Mouse (Mus musculus) heart, embryonic 16.5 days (tissue): Measurements from ENCODE around the gene Myh7. TPM values are rescaled to one million over a fixed set of nuclear protein-coding genes. Genes with fewer than 3 reads are reported as not detected.
A peak's percentile ranks its signal among the peaks of the same experiment; 100 is the strongest.

Source experiments
- ATAC-seq: fragments of 200-750 bp; cut with Nextera tagmentation; replicated peaks from 2 replicates; pipeline ENCODE4 v1.8.0; 2017; ENCODE audit warnings: moderate number of reproducible peaks; ENCODE audit not compliant: insufficient read depth, low FRiP score; ENCODE audit errors: extremely low read depth
- H3K27ac ChIP-seq: fragments of 300-500 bp; sonication (generic); 2 replicates; pipeline ENCODE4 v1.5.1; 2014; ENCODE audit warnings: mild to moderate bottlenecking, low read length, control low read depth, moderate library complexity
- H3K27me3 ChIP-seq: fragments of 300-500 bp; sonication (generic); 2 replicates; pipeline ENCODE4 v1.6.1; 2014; ENCODE audit warnings: low read length, mixed read lengths; ENCODE audit not compliant: control insufficient read depth, insufficient read depth
- H3K36me3 ChIP-seq: fragments of 300-500 bp; sonication (generic); 2 replicates; pipeline ENCODE4 v1.6.1; 2014; ENCODE audit not compliant: control insufficient read depth, insufficient read depth
- H3K4me1 ChIP-seq: fragments of 300-500 bp; sonication (generic); 2 replicates; pipeline ENCODE4 v1.6.1; 2014; ENCODE audit warnings: low read length, mixed read lengths; ENCODE audit not compliant: control insufficient read depth, insufficient read depth
- H3K4me2 ChIP-seq: fragments of 300-500 bp; sonication (generic); 2 replicates; pipeline ENCODE4 v1.6.1; 2014; ENCODE audit warnings: low read depth, mild to moderate bottlenecking, control low read depth, low read length
- H3K4me3 ChIP-seq: fragments of 300-500 bp; sonication (generic); 2 replicates; pipeline ENCODE4 v1.5.1; 2014; ENCODE audit warnings: mild to moderate bottlenecking, control low read depth, low read length
- H3K9ac ChIP-seq: fragments of 300-500 bp; sonication (generic); 2 replicates; pipeline ENCODE4 v1.6.1; 2014; ENCODE audit warnings: low read length, control low read depth
- H3K9me3 ChIP-seq: fragments of 300-500 bp; sonication (generic); replicated peaks from 2 replicates; pipeline ENCODE4 v1.6.1; 2016; ENCODE audit warnings: low read length; ENCODE audit not compliant: control insufficient read depth
- WGBS: fragments of 180-500 bp; shearing (Covaris S2); extraction: QIAGEN DNeasy Blood & Tissue Kit; methylation state at CpG from one replicate; pipeline ENCODE4 v1.1.7; 2014; 5-methylcytosine and 5-hydroxymethylcytosine counted together
- polyA plus RNA-seq: library from polyadenylated mRNA; unstranded; fragments of >200 nt; fragmentation: Nextera tagmentation; extraction: Ambion mirVana; gene quantifications from 2 replicates; pipeline ENCODE4 v1.2.1, GENCODE M21; 2015

Gene Myh7
- polyA plus RNA-seq, 1 experiment from 2014 or later = 6,075 TPM

DNA sequence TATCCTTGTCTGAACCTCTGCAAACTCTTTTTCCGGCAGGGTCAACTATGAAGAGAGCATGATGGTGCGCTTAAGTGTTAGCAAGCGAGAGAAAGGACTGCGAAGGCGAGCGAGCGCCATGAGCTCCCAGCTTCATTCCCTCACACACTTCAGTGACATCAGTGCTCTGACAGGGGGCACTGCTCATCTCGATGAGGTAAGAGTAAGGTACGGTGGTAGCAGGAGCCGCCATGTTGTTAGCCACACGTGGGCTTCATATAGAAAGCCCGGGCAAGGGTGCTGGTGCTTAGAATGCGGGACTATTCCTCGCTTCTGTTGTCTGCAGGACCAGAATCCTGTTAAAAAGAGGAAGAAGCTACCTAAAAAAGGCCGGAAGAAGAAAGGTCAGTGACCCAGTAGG, 28.6 kb upstream of the Myh7 start:
- H3K4me3 ChIP-seq = no peak overlapping the region
- H3K9ac ChIP-seq = no peak overlapping the region
- H3K9me3 ChIP-seq = no peaks in the 10 kb centered on the region
- 88% methylated on average over 15 of the region's 15 CpGs for WGBS
- H3K36me3 ChIP-seq = peaks cover 38% of the 10 kb centered on the region
- ATAC-seq = no peak
- H3K27ac ChIP-seq = no peak overlapping the region
- H3K4me2 ChIP-seq = no peak overlapping the region
- H3K4me1 ChIP-seq = peaks cover 4% of the 10 kb centered on the region
- no peaks in the 10 kb centered on the region for H3K27me3 ChIP-seq

DNA sequence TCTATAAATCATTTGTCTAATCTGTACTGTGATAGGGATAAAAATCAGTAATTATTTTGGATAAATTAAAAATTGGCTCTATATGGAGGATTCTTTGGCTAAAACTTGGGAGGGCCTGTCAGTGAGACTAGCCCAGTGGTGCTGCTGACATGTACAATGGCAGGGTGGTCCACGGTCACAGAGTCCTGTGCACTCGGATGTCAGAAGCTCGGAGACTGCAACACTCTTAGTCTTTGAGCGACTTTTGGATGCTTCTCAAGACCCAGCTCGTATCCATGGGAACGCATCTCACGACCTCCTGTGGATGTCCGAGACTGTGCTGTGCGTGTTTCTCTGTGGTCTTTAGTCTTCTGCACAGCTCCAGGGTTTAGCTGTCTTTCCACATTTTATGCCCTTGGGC, 26.0 kb upstream of the Myh7 start:
- Histone ChIP-seq H3K27ac (no peak overlapping the region), H3K9me3 (no peaks in the 10 kb centered on the region), H3K4me3 (no peak overlapping the region), H3K27me3 (no peaks in the 10 kb centered on the region), H3K9ac (no peak overlapping the region), H3K36me3 (peaks cover 43% of the 10 kb centered on the region), H3K4me1 (peaks cover 9% of the 10 kb centered on the region), H3K4me2 (no peak overlapping the region)
- no peak for ATAC-seq
- WGBS = 87% methylated on average over 9 of the region's 9 CpGs

DNA sequence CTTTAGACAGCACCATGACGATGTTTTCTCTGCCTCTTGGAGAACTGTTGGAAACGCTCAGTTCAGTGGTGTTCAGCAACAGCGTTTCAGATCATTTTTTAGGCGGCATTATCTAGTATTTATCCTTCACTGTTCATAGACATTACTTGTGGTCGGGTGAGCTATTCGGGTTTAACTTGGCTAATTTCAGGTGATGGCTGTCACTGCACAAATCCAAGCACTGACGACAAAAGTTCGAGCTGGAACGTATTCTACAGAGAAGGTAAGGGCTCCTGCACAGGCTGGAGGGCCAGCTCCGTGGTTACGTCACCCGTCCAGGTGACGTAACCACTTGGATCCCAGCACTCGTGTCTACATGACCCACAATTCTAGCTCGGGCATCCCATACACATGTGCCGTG, 22.4 kb upstream of the Myh7 start:
- H3K27me3 ChIP-seq = no peaks in the 10 kb centered on the region
- H3K27ac ChIP-seq = no peak overlapping the region
- peaks cover 22% of the 10 kb centered on the region for H3K36me3 ChIP-seq
- H3K9me3 ChIP-seq = no peaks in the 10 kb centered on the region
- no peak overlapping the region for H3K4me3 ChIP-seq
- H3K4me2 ChIP-seq = no peak overlapping the region
- no peak for ATAC-seq
- WGBS = 92% methylated on average over 16 of the region's 16 CpGs
- peaks cover 13% of the 10 kb centered on the region for H3K4me1 ChIP-seq
- no peak overlapping the region for H3K9ac ChIP-seq

DNA sequence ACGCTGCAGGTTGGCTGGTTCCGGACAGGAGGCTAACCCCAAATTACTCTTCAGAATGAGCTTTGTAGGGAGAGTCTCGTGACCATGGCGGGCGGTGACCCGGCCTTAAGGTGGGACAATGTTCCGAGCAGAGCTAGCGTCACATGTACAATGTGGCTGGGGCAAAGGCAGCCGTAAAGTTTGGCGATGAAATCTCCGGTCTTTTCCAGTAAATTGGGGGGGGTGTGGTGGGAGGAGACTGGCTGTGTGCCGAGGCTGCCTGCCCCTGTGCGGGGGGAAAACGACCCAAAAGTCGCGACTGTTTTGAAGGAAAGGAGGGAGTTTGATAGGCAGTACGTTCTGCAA, 21.3 kb upstream of the Myh7 start:
- WGBS = 0% methylated on average over 17 of the region's 17 CpGs
- Histone ChIP-seq H3K27me3 (no peaks in the 10 kb centered on the region), H3K9ac (peak overlapping the region; percentile 90), H3K4me1 (peaks cover 13% of the 10 kb centered on the region), H3K36me3 (peaks cover 11% of the 10 kb centered on the region), H3K9me3 (no peaks in the 10 kb centered on the region), H3K27ac (peak overlapping the region; percentile 82), H3K4me3 (peak overlapping the region; percentile 87), H3K4me2 (peak overlapping the region; percentile 82)
- peak; percentile 16 for ATAC-seq

DNA sequence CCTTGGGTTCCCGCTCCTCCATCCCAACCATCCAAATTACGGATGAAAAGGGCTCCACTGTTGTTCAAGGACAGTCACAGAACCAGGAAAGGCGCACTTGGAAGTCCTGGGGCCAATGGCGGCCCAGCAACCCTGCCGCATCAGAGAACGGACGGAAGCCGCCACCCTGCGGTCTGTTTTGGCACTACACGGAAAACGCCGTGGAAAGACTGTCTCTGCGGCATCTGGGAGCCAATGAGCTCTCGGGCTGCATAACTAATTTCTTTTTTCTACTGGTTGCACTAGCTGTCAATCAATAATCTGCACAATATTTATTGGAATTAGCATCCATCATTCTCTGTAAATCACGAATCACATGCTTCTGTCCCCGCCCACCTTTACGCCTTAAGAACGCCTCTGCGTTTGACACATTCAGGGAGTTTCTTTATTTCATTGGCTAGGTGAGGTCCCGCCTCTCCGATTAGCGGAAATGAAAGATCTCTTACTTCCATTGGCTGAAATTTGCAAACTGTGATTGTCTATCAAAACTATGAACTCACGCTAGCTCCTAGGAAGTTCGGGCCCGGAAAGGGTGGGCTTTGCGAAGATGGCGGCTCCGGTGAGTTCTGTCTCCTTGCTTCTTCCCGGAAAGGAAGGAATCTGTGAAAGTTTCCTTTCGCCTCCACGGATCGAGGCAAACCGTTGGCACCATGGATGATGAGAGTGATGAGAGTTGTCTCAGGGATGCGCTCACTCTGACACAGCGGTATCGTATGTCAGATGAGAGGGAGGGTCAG, 20.8 kb upstream of the Myh7 start, which contains the start of gene Ngdn:
Gene Ngdn (plus strand): TSS at position 464 of the 776 bp plus-strand sequence.
- Histone ChIP-seq H3K4me1 (peaks cover 13% of the 10 kb centered on the region), H3K9me3 (no peaks in the 10 kb centered on the region), H3K4me3 (peak within 1 kb of the TSS; percentile 87), H3K9ac (peak within 1 kb of the TSS; percentile 90), H3K27ac (peak within 1 kb of the TSS; percentile 94), H3K27me3 (no peaks in the 10 kb centered on the region), H3K36me3 (peaks cover 10% of the 10 kb centered on the region), H3K4me2 (peak within 1 kb of the TSS; percentile 83)
- 0% methylated on average over 36 of the region's 36 CpGs for WGBS
- ATAC-seq = peak; percentile 95

DNA sequence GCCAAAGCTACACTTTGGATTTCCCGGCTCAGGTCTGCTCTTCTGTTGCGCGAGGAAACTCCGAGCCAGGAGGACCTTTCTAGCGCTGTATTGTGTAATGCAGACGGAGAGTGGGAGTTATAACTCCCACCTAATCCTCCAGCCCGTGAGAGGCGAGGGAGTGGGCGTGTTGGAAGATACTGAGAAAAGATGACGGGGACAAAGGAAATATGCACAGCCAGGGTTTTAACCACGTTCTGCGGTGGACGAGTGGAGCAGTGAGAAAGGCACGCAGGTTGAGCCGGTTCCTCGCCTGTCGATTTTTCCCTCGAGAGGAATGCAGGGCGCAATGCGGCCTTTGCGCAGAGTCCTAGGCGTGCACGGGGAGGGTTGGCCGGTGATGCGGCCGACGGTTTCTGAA, 20.2 kb upstream of the Myh7 start:
- H3K27ac ChIP-seq = peak overlapping the region; percentile 94
- no peaks in the 10 kb centered on the region for H3K9me3 ChIP-seq
- H3K4me3 ChIP-seq = peak overlapping the region; percentile 59
- peaks cover 10% of the 10 kb centered on the region for H3K36me3 ChIP-seq
- peaks cover 17% of the 10 kb centered on the region for H3K4me1 ChIP-seq
- WGBS = under 1% methylated on average over 27 of the region's 27 CpGs
- H3K27me3 ChIP-seq = no peaks in the 10 kb centered on the region
- H3K9ac ChIP-seq = peak overlapping the region; percentile 73
- H3K4me2 ChIP-seq = peak overlapping the region; percentile 83
- ATAC-seq = peak; percentile 39

DNA sequence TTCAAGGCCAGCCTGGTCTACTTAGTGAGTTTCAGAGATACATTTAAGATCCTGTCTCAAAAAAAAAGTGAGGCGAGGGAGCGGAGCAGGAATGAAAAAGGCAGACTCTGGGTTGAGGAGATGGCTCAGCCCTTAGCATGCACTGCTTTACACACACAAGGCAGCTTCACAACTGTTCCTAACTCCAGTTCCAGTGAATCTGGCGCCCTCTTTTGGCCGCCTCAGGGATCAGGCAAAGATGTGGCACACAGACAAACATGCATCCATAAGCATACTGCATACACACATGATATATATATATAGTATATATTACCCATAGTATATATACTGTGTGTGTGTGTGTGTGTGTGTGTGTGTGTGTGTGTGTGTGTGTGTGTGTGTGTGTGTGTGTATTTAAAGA, 16.7 kb upstream of the Myh7 start:
- no peak overlapping the region for H3K27ac ChIP-seq
- peaks cover 26% of the 10 kb centered on the region for H3K4me1 ChIP-seq
- no peaks in the 10 kb centered on the region for H3K36me3 ChIP-seq
- no peak overlapping the region for H3K4me2 ChIP-seq
- 77% methylated on average over 4 of the region's 4 CpGs for WGBS
- no peak overlapping the region for H3K4me3 ChIP-seq
- H3K9me3 ChIP-seq = no peaks in the 10 kb centered on the region
- ATAC-seq = no peak
- H3K27me3 ChIP-seq = no peaks in the 10 kb centered on the region
- no peak overlapping the region for H3K9ac ChIP-seq

DNA sequence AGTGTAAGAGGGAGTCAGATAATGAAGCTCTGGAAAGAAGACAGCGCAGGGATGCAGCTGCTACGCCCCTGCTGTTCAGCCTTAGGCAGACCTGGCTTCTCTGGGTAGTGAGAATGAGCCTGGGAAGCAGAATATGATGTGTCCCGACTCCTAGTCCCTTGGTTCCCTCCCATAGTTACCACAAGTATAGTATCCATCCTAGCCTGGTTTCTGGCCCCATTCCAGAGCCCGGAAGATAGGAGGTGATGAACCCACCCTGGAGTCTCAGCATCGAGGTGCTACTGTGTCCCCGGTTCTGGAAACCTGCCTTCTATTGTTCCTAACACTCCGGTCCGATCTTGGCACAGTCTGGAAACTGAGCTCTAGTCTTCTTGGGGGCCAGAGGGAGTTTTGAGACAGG, 14.0 kb upstream of the Myh7 start:
- peaks cover 42% of the 10 kb centered on the region for H3K4me1 ChIP-seq
- no peak overlapping the region for H3K4me2 ChIP-seq
- H3K9me3 ChIP-seq = no peaks in the 10 kb centered on the region
- no peak for ATAC-seq
- H3K27ac ChIP-seq = peak overlapping the region; percentile 88
- H3K36me3 ChIP-seq = no peaks in the 10 kb centered on the region
- no peak overlapping the region for H3K4me3 ChIP-seq
- WGBS = 64% methylated on average over 8 of the region's 8 CpGs
- no peaks in the 10 kb centered on the region for H3K27me3 ChIP-seq
- H3K9ac ChIP-seq = 0 out of 2 replicates have a peak overlapping the region, but pooled peaks have one; percentile 5

DNA sequence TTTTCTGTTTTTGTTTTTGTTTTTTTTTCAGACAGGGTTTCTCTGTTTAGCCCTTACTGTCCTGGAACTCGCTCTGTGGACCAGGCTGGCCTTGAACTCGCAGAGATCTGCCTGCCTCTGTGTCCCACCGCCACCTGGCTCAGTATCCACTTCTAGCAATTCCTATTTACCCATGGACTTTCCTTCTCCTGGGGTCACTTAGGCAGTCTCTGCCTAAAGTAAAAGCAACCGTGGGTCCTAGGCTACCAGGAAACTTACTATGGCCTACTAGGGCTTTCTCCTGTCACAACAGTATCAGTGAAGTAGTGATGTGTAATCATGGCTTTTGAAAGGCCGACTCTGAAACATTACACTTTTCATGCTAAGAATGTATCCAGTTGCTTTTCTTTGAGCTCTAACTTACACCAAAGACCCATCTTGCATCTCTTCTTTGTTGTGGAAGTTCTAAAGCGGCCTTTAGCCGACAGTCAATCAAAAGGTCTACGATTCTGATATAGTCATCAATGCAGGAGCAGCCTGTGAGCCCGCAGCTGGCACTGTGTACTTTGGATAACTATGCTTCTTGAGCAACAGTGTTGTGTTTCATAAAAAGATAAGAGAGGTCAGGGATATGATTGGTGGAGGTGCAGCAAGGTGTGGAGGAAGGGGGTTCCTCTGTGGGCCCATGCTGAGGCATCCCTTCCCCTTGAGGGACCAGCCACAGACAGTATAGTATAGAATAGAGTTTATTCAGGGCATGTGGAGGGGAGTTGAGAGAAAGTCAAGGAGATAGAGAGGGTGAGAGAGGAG, 12.9 kb upstream of the Myh7 start:
- 87% methylated on average over 9 of the region's 9 CpGs for WGBS
- Histone ChIP-seq H3K4me1 (peaks cover 52% of the 10 kb centered on the region), H3K27me3 (no peaks in the 10 kb centered on the region), H3K9ac (no peak overlapping the region), H3K4me3 (no peak overlapping the region), H3K9me3 (no peaks in the 10 kb centered on the region), H3K36me3 (no peaks in the 10 kb centered on the region), H3K27ac (0 out of 2 replicates have a peak overlapping the region, but pooled peaks have one; percentile 21), H3K4me2 (no peak overlapping the region)
- ATAC-seq = no peak
